Mouse (Mus musculus) kidney, embryonic 15.5 days (tissue): Measurements from ENCODE around the gene Olfr509. TPM values are rescaled to one million over a fixed set of nuclear protein-coding genes. Genes with fewer than 3 reads are reported as not detected.
"Not testable (repeated sequence)": the region's sequence is repeated elsewhere in the genome, so short reads cannot be mapped to it uniquely, and the experiment has no call there.

Source experiments
- ATAC-seq: fragments of 200-750 bp; cut with Nextera tagmentation; replicated peaks from 2 replicates; pipeline ENCODE4 v1.8.0; 2017; ENCODE audit warnings: moderate TSS enrichment; ENCODE audit not compliant: low FRiP score
- H3K27ac ChIP-seq: fragments of 300-500 bp; sonication (generic); 2 replicates; pipeline ENCODE4 v1.5.1; 2015; ENCODE audit warnings: mild to moderate bottlenecking, inconsistent platforms
- H3K27me3 ChIP-seq: fragments of 300-500 bp; sonication (generic); 2 replicates; pipeline ENCODE4 v1.6.1; 2015; ENCODE audit warnings: inconsistent platforms
- H3K36me3 ChIP-seq: fragments of 300-500 bp; sonication (generic); 2 replicates; pipeline ENCODE4 v1.6.1; 2015; ENCODE audit warnings: inconsistent platforms
- H3K4me1 ChIP-seq: fragments of 300-500 bp; sonication (generic); 2 replicates; pipeline ENCODE4 v1.6.1; 2015; ENCODE audit warnings: inconsistent platforms
- H3K4me2 ChIP-seq: fragments of 300-500 bp; sonication (generic); 2 replicates; pipeline ENCODE4 v1.6.1; 2015; ENCODE audit warnings: moderate library complexity, mild to moderate bottlenecking, inconsistent platforms
- H3K4me3 ChIP-seq: fragments of 300-500 bp; sonication (generic); replicated peaks from 2 replicates; pipeline ENCODE4 v1.5.1; 2015; ENCODE audit warnings: mild to moderate bottlenecking, inconsistent platforms
- H3K9ac ChIP-seq: fragments of 300-500 bp; sonication (generic); 2 replicates; pipeline ENCODE4 v1.6.1; 2015; ENCODE audit warnings: mild to moderate bottlenecking, inconsistent platforms
- H3K9me3 ChIP-seq: fragments of 300-500 bp; sonication (generic); replicated peaks from 2 replicates; pipeline ENCODE4 v1.6.1; 2016; ENCODE audit warnings: inconsistent platforms
- WGBS: fragments of 180-500 bp; shearing (Covaris S2); methylation state at CpG from one replicate; pipeline ENCODE4 v1.1.7; 2015; ENCODE audit warnings: mixed read lengths; 5-methylcytosine and 5-hydroxymethylcytosine counted together
- polyA plus RNA-seq: library from polyadenylated mRNA; unstranded; fragments of >200 nt; fragmentation: Nextera tagmentation; extraction: Ambion mirVana; gene quantifications from 2 replicates; pipeline ENCODE4 v1.2.1, GENCODE M21; 2015

The Olfr509 gene
- polyA plus RNA-seq: 0.04 TPM in 1 of 2 replicates, not detected in the other

GRCm38 (mm10) chr7:108651806-108652205, at the start of gene Olfr509:
Gene Olfr509 (minus strand): TSS chr7:108651906.
- Histone ChIP-seq H3K27ac (no peak within 1 kb of the TSS), H3K36me3 (no peaks in the 10 kb centered on the region), H3K4me3 (no peak within 1 kb of the TSS), H3K9me3 (no peaks in the 10 kb centered on the region), H3K9ac (no peak within 1 kb of the TSS), H3K4me2 (no peak within 1 kb of the TSS), H3K4me1 (no peaks in the 10 kb centered on the region), H3K27me3 (no peaks in the 10 kb centered on the region)
- no peak for ATAC-seq

GRCm38 (mm10) chr7:108678886-108679285, 27.2 kb upstream of the Olfr509 start:
- H3K4me2 ChIP-seq: no peak overlapping the region
- no peak for ATAC-seq
- WGBS: 84% methylated on average over 4 of the region's 4 CpGs
- H3K27ac ChIP-seq: no peak overlapping the region
- no peak overlapping the region for H3K4me3 ChIP-seq
- no peaks in the 10 kb centered on the region; the same call in none of the 2 replicates for H3K9me3 ChIP-seq
- no peaks in the 10 kb centered on the region for H3K4me1 ChIP-seq
- no peak overlapping the region for H3K9ac ChIP-seq
- no peaks in the 10 kb centered on the region for H3K36me3 ChIP-seq
- H3K27me3 ChIP-seq: no peaks in the 10 kb centered on the region

GRCm38 (mm10) chr7:108671058-108671457, 19.4 kb upstream of the Olfr509 start:
- Histone ChIP-seq H3K9ac (no peak overlapping the region), H3K4me1 (no peaks in the 10 kb centered on the region), H3K4me3 (no peak overlapping the region), H3K36me3 (no peaks in the 10 kb centered on the region), H3K4me2 (no peak overlapping the region), H3K27ac (no peak overlapping the region), H3K27me3 (no peaks in the 10 kb centered on the region), H3K9me3 (no peaks in the 10 kb centered on the region; the same call in none of the 2 replicates)
- 63% methylated on average over 1 of the region's 1 CpGs for WGBS
- ATAC-seq: no peak

- no peaks in the 10 kb centered on the region for H3K9me3 ChIP-seq
- no peak for ATAC-seq
- no peaks in the 10 kb centered on the region for H3K27me3 ChIP-seq
- WGBS: 83% methylated on average over 1 of the region's 1 CpGs
- H3K4me1 ChIP-seq: no peaks in the 10 kb centered on the region
- H3K27ac ChIP-seq: no peak within 1 kb of the TSS
- H3K9ac ChIP-seq: no peak within 1 kb of the TSS
- no peak within 1 kb of the TSS for H3K4me3 ChIP-seq
- H3K4me2 ChIP-seq: no peak within 1 kb of the TSS
- no peaks in the 10 kb centered on the region for H3K36me3 ChIP-seq
These were observed 14.4 kb upstream of the Olfr509 start, which contains the start of gene Olfr510 for GRCm38 (mm10) chr7:108666118-108666517. Gene Olfr510 (plus strand): TSS chr7:108666418.

GRCm38 (mm10) chr7:108662419-108662818, 10.7 kb upstream of the Olfr509 start:
- H3K27me3 ChIP-seq: no peaks in the 10 kb centered on the region
- no peak for ATAC-seq
- H3K4me1 ChIP-seq: no peaks in the 10 kb centered on the region

GRCm38 (mm10) chr7:108629694-108630093, 22.0 kb downstream of the Olfr509 start, which contains the start of gene Olfr508:
Gene Olfr508 (plus strand): TSS chr7:108629994.
- Histone ChIP-seq H3K9ac (no peak within 1 kb of the TSS), H3K4me3 (no peak within 1 kb of the TSS), H3K4me1 (no peaks in the 10 kb centered on the region), H3K4me2 (no peak within 1 kb of the TSS), H3K27ac (no peak within 1 kb of the TSS), H3K27me3 (no peaks in the 10 kb centered on the region), H3K9me3 (no peaks in the 10 kb centered on the region), H3K36me3 (no peaks in the 10 kb centered on the region)
- no peak for ATAC-seq
- WGBS: 90% methylated on average over 3 of the region's 3 CpGs

More at GRCm38 (mm10) chr7:108662419-108662818, 10.7 kb upstream of the Olfr509 start:
- Histone ChIP-seq H3K9ac (no peak overlapping the region), H3K4me2 (no peak overlapping the region), H3K36me3 (no peaks in the 10 kb centered on the region), H3K27ac (no peak overlapping the region), H3K4me3 (no peak overlapping the region), H3K9me3 (no peaks in the 10 kb centered on the region)
- WGBS: 86% methylated on average over 3 of the region's 3 CpGs

- H3K4me2 ChIP-seq: no peak within 1 kb of the TSS
- no peaks in the 10 kb centered on the region for H3K4me1 ChIP-seq
- no peaks in the 10 kb centered on the region for H3K9me3 ChIP-seq
- no peaks in the 10 kb centered on the region for H3K27me3 ChIP-seq
- no peak for ATAC-seq
- no peak within 1 kb of the TSS for H3K4me3 ChIP-seq
- no peak within 1 kb of the TSS for H3K27ac ChIP-seq
- WGBS: 80% methylated on average over 2 of the region's 2 CpGs
- H3K9ac ChIP-seq: no peak within 1 kb of the TSS
- no peaks in the 10 kb centered on the region for H3K36me3 ChIP-seq
These were observed 30.2 kb downstream of the Olfr509 start, which contains the start of gene Olfr507 for GRCm38 (mm10) chr7:108621514-108621913. Gene Olfr507 (plus strand): TSS chr7:108621814.

GRCm38 (mm10) chr7:108616781-108617180, 34.9 kb downstream of the Olfr509 start:
- not testable (repeated sequence) for H3K4me2 ChIP-seq, H3K9ac ChIP-seq, ATAC-seq, H3K4me3 ChIP-seq, H3K36me3 ChIP-seq, H3K27ac ChIP-seq, H3K27me3 ChIP-seq, H3K9me3 ChIP-seq, H3K4me1 ChIP-seq
- WGBS: 58% methylated on average over 3 of the region's 3 CpGs

- H3K4me3 ChIP-seq: no peak overlapping the region
- no peaks in the 10 kb centered on the region for H3K27me3 ChIP-seq
These were observed 37.6 kb downstream of the Olfr509 start for GRCm38 (mm10) chr7:108614110-108614509.

GRCm38 (mm10) chr7:108610487-108610886, 41.2 kb downstream of the Olfr509 start, which contains the start of gene Olfr506:
Gene Olfr506 (plus strand): TSS chr7:108610787.
- H3K9ac ChIP-seq: no peak within 1 kb of the TSS
- H3K27ac ChIP-seq: no peak within 1 kb of the TSS
- no peaks in the 10 kb centered on the region for H3K27me3 ChIP-seq
- no peak within 1 kb of the TSS for H3K4me3 ChIP-seq
- no peak within 1 kb of the TSS for H3K4me2 ChIP-seq
- ATAC-seq: no peak
- no peaks in the 10 kb centered on the region for H3K4me1 ChIP-seq
- no peaks in the 10 kb centered on the region for H3K36me3 ChIP-seq
- no peaks in the 10 kb centered on the region for H3K9me3 ChIP-seq

More at GRCm38 (mm10) chr7:108614110-108614509, 37.6 kb downstream of the Olfr509 start:
- Histone ChIP-seq H3K36me3 (no peaks in the 10 kb centered on the region), H3K4me2 (no peak overlapping the region), H3K27ac (no peak overlapping the region), H3K9ac (no peak overlapping the region), H3K4me1 (no peaks in the 10 kb centered on the region), H3K9me3 (no peaks in the 10 kb centered on the region)
- ATAC-seq: no peak
- WGBS: 92% methylated on average over 2 of the region's 2 CpGs

GRCm38 (mm10) chr7:108601916-108602315, 49.8 kb downstream of the Olfr509 start:
- H3K9me3 ChIP-seq, H3K4me1 ChIP-seq, H3K27ac ChIP-seq, H3K36me3 ChIP-seq, H3K4me3 ChIP-seq, H3K27me3 ChIP-seq, H3K4me2 ChIP-seq, ATAC-seq, H3K9ac ChIP-seq: not testable (repeated sequence)
- WGBS: 81% methylated on average over 3 of the region's 3 CpGs
